Comparison of ENCODE assay signal across 9 mouse cellular contexts in the genomic region with DNA sequence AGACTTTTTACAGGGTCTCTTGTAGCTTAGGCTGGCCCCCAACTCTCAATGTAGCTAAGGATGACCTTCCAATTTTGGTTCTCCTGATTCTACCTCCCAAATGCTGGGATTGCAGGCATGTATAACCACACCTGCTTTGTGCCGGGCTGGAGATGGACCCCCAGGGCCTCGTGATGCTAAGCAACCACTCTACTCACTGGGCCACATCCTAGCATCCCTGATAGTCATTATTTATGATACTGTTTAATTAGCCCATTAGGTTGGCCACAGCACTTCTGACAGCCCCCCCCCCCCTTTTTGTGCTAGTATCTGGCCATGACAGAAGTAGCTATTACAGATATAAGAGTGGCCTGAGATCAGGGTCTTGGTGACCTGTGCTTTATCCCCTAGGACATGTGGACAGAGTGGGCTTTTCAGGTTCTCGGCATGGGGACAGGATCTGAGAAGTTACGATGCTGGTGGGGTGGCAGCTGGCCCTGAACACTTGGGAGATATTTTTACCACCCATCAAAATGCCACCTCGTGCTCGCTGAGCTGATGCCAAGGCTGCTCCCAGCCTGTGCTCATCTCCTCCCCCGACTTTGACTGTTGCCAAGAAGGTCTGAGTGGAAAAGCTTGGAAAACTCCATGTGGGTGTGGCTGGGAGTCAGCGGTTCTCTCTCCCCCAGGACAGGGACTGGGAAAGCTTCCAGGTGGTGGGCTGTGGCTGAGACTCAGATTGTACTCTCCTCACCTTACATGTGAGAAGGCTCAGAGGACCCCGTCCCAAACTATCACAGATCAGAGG.
DNase-seq lines count a peak whose midpoint lies in the region; ATAC-seq and TF ChIP-seq lines count a peak whose summit lies in the region.
"Had no signal": no experiment of that assay in that cellular context is flagged by ENCODE, and none has a peak within 500 bp of the region (broad histone marks: within the 10 kb centered on the region; RNA-seq: fewer than 3 reads in every experiment).

No protein-coding gene starts in this region.

- no peak overlapping the region for H3K27ac ChIP-seq in hindbrain, postnatal 0 days
- H3K27ac ChIP-seq in hindbrain, embryonic 14.5 days: no peak overlapping the region
- H3K27ac ChIP-seq in left cerebral cortex, adult 2 months: peak overlapping the region; percentile 64; the same call in 1 of the 2 replicates
- no peak overlapping the region for H3K27ac ChIP-seq in midbrain, embryonic 14.5 days (replicated peaks; ENCODE audit: low read depth, low read length)
- H3K27ac ChIP-seq: limb, embryonic 12.5 days had no signal

- no peak overlapping the region for H3K9ac ChIP-seq in hindbrain, postnatal 0 days (replicated peaks; ENCODE audit: low read length)
- no peak overlapping the region for H3K9ac ChIP-seq in hindbrain, embryonic 14.5 days
- no peak overlapping the region for H3K9ac ChIP-seq in midbrain, embryonic 14.5 days (replicated peaks; ENCODE audit: low read length)
- H3K9ac ChIP-seq: limb, embryonic 12.5 days had no signal

- intact Hi-C loops in left cerebral cortex, adult 2 months (cut with DNase I): loop anchor here (1.0 to 10.0 kb wide), 6 partner anchors 29 to 669 kb away; partner anchors contain the start of genes Lrfn2 and Oard1

- no peak for ATAC-seq in hindbrain, postnatal 0 days
- no peak for ATAC-seq in hindbrain, embryonic 14.5 days (ENCODE audit: low FRiP score)
- no peak for ATAC-seq in midbrain, embryonic 14.5 days (ENCODE audit: low FRiP score, low TSS enrichment)
- no peak for ATAC-seq in granulocyte monocyte progenitor cell, adult 5-6 weeks (replicated peaks; ENCODE audit: poor library complexity, severe bottlenecking)

- DNase-seq in hindbrain, postnatal 0 days (ENCODE audit: low spot score): peak; percentile 40
- DNase-seq in hindbrain, embryonic 14.5 days (ENCODE audit: low spot score): no peak
- peak; percentile 6 to 19 for DNase-seq in heart, adult 9 months (ENCODE audit: low spot score in 2 of 2)
- peak; percentile 71 to 82 for DNase-seq in left cerebral cortex, adult 2 months (ENCODE audit: extremely low spot score in 1 of 2, low spot score in 2 of 2)
- DNase-seq in right cerebral cortex, postnatal 36 days (ENCODE audit: low spot score in 2 of 2): peak; percentile 85 to 89
- DNase-seq in liver: no peak
- DNase-seq in midbrain, embryonic 14.5 days: no peak

- no peak overlapping the region for H3K4me3 ChIP-seq in hindbrain, postnatal 0 days (ENCODE audit: low read length)
- H3K4me3 ChIP-seq in hindbrain, embryonic 14.5 days (replicated peaks; ENCODE audit: low read length): no peak overlapping the region
- H3K4me3 ChIP-seq in left cerebral cortex, adult 2 months: no peak overlapping the region
- H3K4me3 ChIP-seq in midbrain, embryonic 14.5 days (replicated peaks; ENCODE audit: low read depth, low read length): no peak overlapping the region
- H3K4me3 ChIP-seq: limb, embryonic 12.5 days had no signal

- TF ChIP-seq CTCF in hindbrain, postnatal 0 days (IDR thresholded peaks at IDR 0.05; ENCODE audit: low read depth): no peak
- TF ChIP-seq CTCF in left cerebral cortex, adult 2 months (IDR thresholded peaks at IDR 0.05): no peak

- WGBS in hindbrain, postnatal 0 days: 54% methylated on average over 9 of the region's 9 CpGs
- WGBS in hindbrain, embryonic 14.5 days: 76% methylated on average over 9 of the region's 9 CpGs
- WGBS in midbrain, embryonic 14.5 days: 87% methylated on average over 9 of the region's 9 CpGs

- no peak overlapping the region for H3K4me2 ChIP-seq in hindbrain, postnatal 0 days (ENCODE audit: low read depth, low read length)
- H3K4me2 ChIP-seq in hindbrain, embryonic 14.5 days (replicated peaks): no peak overlapping the region
- no peak overlapping the region for H3K4me2 ChIP-seq in midbrain, embryonic 14.5 days (ENCODE audit: low read length)
- H3K4me2 ChIP-seq: limb, embryonic 12.5 days had no signal

- H3K9me3 ChIP-seq in hindbrain, postnatal 0 days (ENCODE audit: low read length): no peaks in the 10 kb centered on the region
- no peaks in the 10 kb centered on the region for H3K9me3 ChIP-seq in hindbrain, embryonic 14.5 days (ENCODE audit: control insufficient read depth, low read length)
- H3K9me3 ChIP-seq in midbrain, embryonic 14.5 days (ENCODE audit: control insufficient read depth, low read length): no peaks in the 10 kb centered on the region
- H3K9me3 ChIP-seq: limb, embryonic 12.5 days had no signal

- H3K4me1 ChIP-seq in hindbrain, postnatal 0 days (ENCODE audit: insufficient read depth, low read length): no peaks in the 10 kb centered on the region; the same call in 1 of the 2 replicates
- H3K4me1 ChIP-seq in hindbrain, embryonic 14.5 days (replicated peaks; ENCODE audit: control insufficient read depth, insufficient read depth, low read length): no peaks in the 10 kb centered on the region
- H3K4me1 ChIP-seq in midbrain, embryonic 14.5 days (ENCODE audit: control insufficient read depth, insufficient read depth, low read length): no peaks in the 10 kb centered on the region
- H3K4me1 ChIP-seq: limb, embryonic 12.5 days had no signal

- no peaks in the 10 kb centered on the region for H3K36me3 ChIP-seq in hindbrain, postnatal 0 days (ENCODE audit: insufficient read depth, low read length)
- H3K36me3 ChIP-seq in hindbrain, embryonic 14.5 days (replicated peaks; ENCODE audit: control insufficient read depth, insufficient read depth): no peaks in the 10 kb centered on the region
- no peaks in the 10 kb centered on the region for H3K36me3 ChIP-seq in midbrain, embryonic 14.5 days (ENCODE audit: control insufficient read depth, insufficient read depth, low read length)
- H3K36me3 ChIP-seq: limb, embryonic 12.5 days had no signal

- H3K27me3 ChIP-seq in hindbrain, postnatal 0 days (ENCODE audit: insufficient read depth, low read length): no peaks in the 10 kb centered on the region
- no peaks in the 10 kb centered on the region for H3K27me3 ChIP-seq in hindbrain, embryonic 14.5 days (ENCODE audit: control insufficient read depth, insufficient read depth, low read length)
- H3K27me3 ChIP-seq in midbrain, embryonic 14.5 days (ENCODE audit: control insufficient read depth, insufficient read depth, low read length): no peaks in the 10 kb centered on the region
- H3K27me3 ChIP-seq: limb, embryonic 12.5 days had no signal

Comparison
In these comparisons a context has a peak if more than half of its experiments do, and no peak if none do; other contexts are left out.
1. DNase-seq: peak in hindbrain, postnatal 0 days (single experiment), heart, adult 9 months (2 of 2), left cerebral cortex, adult 2 months (2 of 2) and right cerebral cortex, postnatal 36 days (2 of 2); none in hindbrain, embryonic 14.5 days (single experiment), liver (single experiment) and midbrain, embryonic 14.5 days (single experiment).